Mouse (Mus musculus) lung, embryonic 14.5 days (tissue): ENCODE measurements around the gene Tpsab1. TPM values are rescaled to one million over a fixed set of nuclear protein-coding genes. Genes with fewer than 3 reads are reported as not detected.

ENCODE experiments used
- ATAC-seq: fragments of 200-750 bp; cut with Nextera tagmentation; 2 replicates; pipeline ENCODE4 v1.8.0; 2017; ENCODE audit warnings: mild to moderate bottlenecking, moderate TSS enrichment, moderate library complexity; ENCODE audit not compliant: insufficient read depth
- DNase-seq: peaks from one replicate; pipeline ENCODE4 v3.0.0-alpha.2; 2015
- H3K27ac ChIP-seq: fragments of 300-500 bp; sonication (generic); 2 replicates; pipeline ENCODE4 v1.5.1; 2014; ENCODE audit warnings: low read depth, mild to moderate bottlenecking, moderate library complexity
- H3K27me3 ChIP-seq: fragments of 300-500 bp; sonication (generic); 2 replicates; pipeline ENCODE4 v1.6.1; 2014; ENCODE audit warnings: low read length, control low read depth; ENCODE audit not compliant: insufficient read depth
- H3K36me3 ChIP-seq: fragments of 300-500 bp; sonication (generic); 2 replicates; pipeline ENCODE4 v1.6.1; 2014; ENCODE audit warnings: control low read depth; ENCODE audit not compliant: insufficient read depth
- H3K4me1 ChIP-seq: fragments of 300-500 bp; sonication (generic); 2 replicates; pipeline ENCODE4 v1.6.1; 2014; ENCODE audit warnings: antibody characterized with exemption, control low read depth; ENCODE audit not compliant: insufficient read depth
- H3K4me2 ChIP-seq: fragments of 300-500 bp; sonication (generic); 2 replicates; pipeline ENCODE4 v1.6.1; 2014; ENCODE audit warnings: mild to moderate bottlenecking
- H3K4me3 ChIP-seq: fragments of 300-500 bp; sonication (generic); 2 replicates; pipeline ENCODE4 v1.5.1; 2014; ENCODE audit warnings: low read depth, low read length
- H3K9ac ChIP-seq: fragments of 300-500 bp; sonication (generic); 2 replicates; pipeline ENCODE4 v1.6.1; 2014
- H3K9me3 ChIP-seq: fragments of 300-500 bp; sonication (generic); 2 replicates; pipeline ENCODE4 v1.6.1; 2016; ENCODE audit warnings: low read depth, low read length, control low read depth
- CTCF ChIP-seq: IDR thresholded peaks from 2 replicates; pipeline ENCODE4 v1.5.1; 2016; ENCODE audit warnings: antibody characterized with exemption, low read depth
- WGBS: fragments of 180-500 bp; shearing (Covaris S2); extraction: QIAGEN DNeasy Blood & Tissue Kit; methylation state at CpG from one replicate; pipeline ENCODE4 v1.1.7; 2014; 5-methylcytosine and 5-hydroxymethylcytosine counted together
- polyA plus RNA-seq: library from polyadenylated mRNA; unstranded; fragments of >200 nt; fragmentation: Nextera tagmentation; extraction: Ambion mirVana; gene quantifications from 2 replicates; pipeline ENCODE4 v1.2.1, GENCODE M21; 2014

Tpsab1 gene
- polyA plus RNA-seq, 1 experiment from 2014 or later: not detected

DNA sequence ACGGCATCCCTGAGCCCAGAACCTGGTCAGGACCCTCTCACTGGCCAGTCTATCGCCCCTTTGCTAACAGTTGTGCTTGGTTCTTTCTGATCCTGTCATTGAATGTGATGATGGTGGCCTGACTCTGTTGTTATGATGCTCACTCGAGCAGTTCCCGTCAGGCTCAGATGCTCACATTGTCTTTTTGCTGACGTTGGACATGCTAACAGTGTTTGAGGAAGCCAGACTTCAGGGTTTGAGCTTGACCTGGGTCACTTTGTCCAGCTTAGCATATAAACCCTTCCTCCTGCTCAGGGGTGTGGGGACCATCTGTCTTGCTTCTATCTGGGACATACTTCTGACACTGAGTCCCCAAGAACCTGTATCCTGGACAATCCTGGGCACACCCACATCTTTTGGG is 27.0 kb downstream of the Tpsab1 start, which contains the start of gene Prss29:
Gene Prss29, plus strand, starts transcription at position 301 of the 400 bp plus-strand sequence.
- no peaks in the 10 kb centered on the region for H3K9me3 ChIP-seq
- H3K27me3 ChIP-seq: no peaks in the 10 kb centered on the region
- no peak within 1 kb of the TSS for H3K27ac ChIP-seq
- H3K4me2 ChIP-seq: no peak within 1 kb of the TSS
- H3K4me1 ChIP-seq: no peaks in the 10 kb centered on the region
- no peak within 1 kb of the TSS for H3K9ac ChIP-seq
- 70% methylated on average over 5 of the region's 5 CpGs for WGBS
- DNase-seq (no peak), ATAC-seq (no peak)
- H3K4me3 ChIP-seq: no peak within 1 kb of the TSS
- H3K36me3 ChIP-seq: no peaks in the 10 kb centered on the region
- no peak for TF ChIP-seq CTCF

DNA sequence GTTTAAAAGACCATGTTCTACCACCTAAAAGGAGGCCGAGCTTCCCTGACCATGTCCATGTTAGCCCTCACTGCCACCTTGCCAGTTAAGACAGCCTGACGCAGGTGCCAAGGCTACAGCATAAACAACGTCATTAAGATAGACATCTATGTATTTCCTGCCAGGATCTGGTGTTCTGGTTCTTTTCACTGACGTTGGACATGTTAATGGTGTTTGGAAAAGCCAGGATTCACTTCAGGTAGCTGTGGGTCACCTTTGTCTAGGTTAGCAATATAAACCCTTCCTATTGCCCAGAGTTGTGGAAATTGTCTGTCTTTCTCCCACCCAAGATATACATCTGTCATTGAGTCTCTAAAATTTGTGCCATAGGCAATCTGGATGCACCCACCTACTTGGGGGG is 37.0 kb downstream of the Tpsab1 start, which contains the start of gene Prss28:
Gene Prss28, plus strand, starts transcription at position 301 of the 400 bp plus-strand sequence.
- DNase-seq: no peak
- H3K9me3 ChIP-seq: no peaks in the 10 kb centered on the region
- WGBS: 53% methylated on average over 4 of the region's 4 CpGs

DNA sequence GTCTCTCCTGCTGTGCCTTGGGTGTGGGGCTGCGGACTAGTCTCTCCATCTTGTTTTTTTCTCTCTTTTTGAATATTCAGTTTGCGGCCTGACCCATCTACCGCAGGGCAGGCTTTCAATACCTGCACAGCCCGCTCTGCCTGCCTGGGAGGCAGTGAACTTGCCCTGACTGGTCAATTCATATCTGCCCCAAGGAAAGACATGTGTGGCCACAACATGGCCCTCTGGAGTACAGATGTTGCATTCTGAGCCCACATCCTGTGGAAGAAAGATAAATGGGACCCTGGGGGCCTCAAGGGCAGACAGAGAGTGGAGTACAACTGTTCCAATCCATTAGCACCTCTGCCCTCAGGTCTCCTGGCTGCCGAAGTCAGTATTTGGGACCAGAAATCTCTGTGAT is 47.3 kb downstream of the Tpsab1 start, which contains the start of gene Prss34:
Gene Prss34, plus strand, starts transcription at position 301 of the 400 bp plus-strand sequence.
- no peak for ATAC-seq
- 0 out of 2 replicates have a peak, but pooled peaks cover 2% of the 10 kb centered on the region for H3K27me3 ChIP-seq

More for the DNA sequence above, 37.0 kb downstream of the Tpsab1 start, which contains the start of gene Prss28:
- Histone ChIP-seq H3K4me2 (no peak within 1 kb of the TSS), H3K27me3 (no peaks in the 10 kb centered on the region), H3K27ac (no peak within 1 kb of the TSS), H3K4me1 (no peaks in the 10 kb centered on the region), H3K36me3 (no peaks in the 10 kb centered on the region), H3K9ac (no peak within 1 kb of the TSS), H3K4me3 (no peak within 1 kb of the TSS)
- ATAC-seq: no peak
- no peak for TF ChIP-seq CTCF

DNA sequence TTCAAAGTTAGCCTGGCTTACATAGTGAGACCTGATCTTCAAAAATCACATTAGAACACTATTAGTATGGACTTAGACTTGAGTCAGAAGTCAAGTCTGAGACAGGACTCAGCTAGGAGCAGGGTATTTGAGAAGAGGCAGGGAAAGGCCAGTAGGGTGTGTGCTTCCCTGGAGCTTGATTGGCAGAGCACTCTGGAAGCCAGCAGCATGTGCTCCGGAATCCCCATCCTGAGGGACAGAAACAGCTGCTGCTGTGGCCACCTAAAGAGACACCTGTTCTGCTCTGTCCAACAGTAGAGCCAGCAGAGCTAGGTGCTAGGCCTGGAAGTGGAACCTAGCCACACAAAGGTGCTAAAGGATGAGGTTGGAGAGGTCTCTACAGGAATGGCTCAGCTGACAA is 51.3 kb downstream of the Tpsab1 start:
- no peaks in the 10 kb centered on the region for H3K9me3 ChIP-seq
- no peaks in the 10 kb centered on the region for H3K4me1 ChIP-seq
- WGBS: 46% methylated on average over 1 of the region's 1 CpGs
- TF ChIP-seq CTCF: no peak
- DNase-seq (no peak), ATAC-seq (no peak)
- H3K9ac ChIP-seq: no peak overlapping the region
- no peaks in the 10 kb centered on the region for H3K36me3 ChIP-seq
- H3K27me3 ChIP-seq: 0 out of 2 replicates have a peak, but pooled peaks cover 2% of the 10 kb centered on the region
- no peak overlapping the region for H3K4me3 ChIP-seq
- no peak overlapping the region for H3K27ac ChIP-seq
- H3K4me2 ChIP-seq: no peak overlapping the region

More for the DNA sequence above, 47.3 kb downstream of the Tpsab1 start, which contains the start of gene Prss34:
- no peaks in the 10 kb centered on the region for H3K4me1 ChIP-seq
- H3K4me3 ChIP-seq: no peak within 1 kb of the TSS
- no peak within 1 kb of the TSS for H3K27ac ChIP-seq
- H3K9ac ChIP-seq: no peak within 1 kb of the TSS
- no peaks in the 10 kb centered on the region for H3K9me3 ChIP-seq
- H3K4me2 ChIP-seq: no peak within 1 kb of the TSS
- TF ChIP-seq CTCF: no peak
- H3K36me3 ChIP-seq: no peaks in the 10 kb centered on the region
- no peak for DNase-seq
- 78% methylated on average over 5 of the region's 5 CpGs for WGBS

DNA sequence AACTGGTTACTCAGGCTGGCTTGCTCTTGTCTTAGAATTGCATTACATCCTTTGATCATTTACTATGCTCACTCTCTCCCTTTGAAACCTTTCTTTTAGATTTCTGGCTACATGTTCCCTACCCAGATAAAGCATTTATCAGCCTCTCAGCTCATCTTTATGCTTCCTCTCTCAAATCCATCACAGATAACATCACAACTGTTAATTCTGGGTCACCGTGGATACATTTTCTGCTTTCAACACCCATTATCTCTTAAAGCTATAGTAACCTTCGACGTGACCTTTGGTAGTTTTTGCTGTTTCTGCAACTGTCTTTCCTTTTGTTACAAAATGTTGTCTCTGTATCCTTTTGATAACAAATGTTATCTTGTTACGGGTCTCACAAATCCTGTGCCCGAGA is 51.9 kb downstream of the Tpsab1 start:
- Histone ChIP-seq H3K9me3 (no peaks in the 10 kb centered on the region), H3K4me1 (no peaks in the 10 kb centered on the region), H3K4me2 (no peak overlapping the region), H3K36me3 (no peaks in the 10 kb centered on the region), H3K4me3 (no peak overlapping the region), H3K27me3 (0 out of 2 replicates have a peak, but pooled peaks cover 2% of the 10 kb centered on the region), H3K9ac (no peak overlapping the region), H3K27ac (no peak overlapping the region)
- ATAC-seq (no peak), DNase-seq (no peak)
- WGBS: 36% methylated on average over 5 of the region's 5 CpGs
- TF ChIP-seq CTCF: no peak

Other genes with a start within 250 kb of the Tpsab1 start
- gene Telo2, start 229.6 kb downstream of the Tpsab1 start, polyA plus RNA-seq: 41.8 and 46.5 TPM in 2 replicates
- not detected in 2 replicates for gene Ptx4, start 224.8 kb downstream of the Tpsab1 start, polyA plus RNA-seq
- gene Clcn7, start 212.2 kb downstream of the Tpsab1 start, polyA plus RNA-seq: 22.3 and 23.1 TPM in 2 replicates
- 0.24 and 0.28 TPM in 2 replicates for gene Ccdc154, start 183.1 kb downstream of the Tpsab1 start, polyA plus RNA-seq
- gene Gm38655, start 170.1 kb downstream of the Tpsab1 start, polyA plus RNA-seq: 3.6 and 3.7 TPM in 2 replicates
- 28.5 and 29.2 TPM in 2 replicates for gene BC003965, start 161.0 kb downstream of the Tpsab1 start, polyA plus RNA-seq
- 5.8 TPM in 2 replicates for gene Unkl, start 157.2 kb downstream of the Tpsab1 start, polyA plus RNA-seq
- gene Gnptg, start 105.4 kb downstream of the Tpsab1 start, polyA plus RNA-seq: 36.2 and 38.3 TPM in 2 replicates
- gene Tsr3, start 105.4 kb downstream of the Tpsab1 start, polyA plus RNA-seq: 46.4 and 46.8 TPM in 2 replicates
- 0.46 and 0.93 TPM in 2 replicates for gene Baiap3, start 89.2 kb downstream of the Tpsab1 start, polyA plus RNA-seq
- gene Ube2i, start 70.9 kb downstream of the Tpsab1 start, polyA plus RNA-seq: 756 and 759 TPM in 2 replicates
- 0.45 and 0.72 TPM in 2 replicates for gene Prss34, start 47.2 kb downstream of the Tpsab1 start, polyA plus RNA-seq
- not detected in 2 replicates for gene Prss28, start 36.9 kb downstream of the Tpsab1 start, polyA plus RNA-seq
- not detected in 2 replicates for gene Prss29, start 26.9 kb downstream of the Tpsab1 start, polyA plus RNA-seq
- 1.3 and 2.4 TPM in 2 replicates for gene Tpsb2, start 20.7 kb upstream of the Tpsab1 start, polyA plus RNA-seq
- 0.25 and 0.31 TPM in 2 replicates for gene Tpsg1, start 23.7 kb upstream of the Tpsab1 start, polyA plus RNA-seq
- gene Cacna1h, start 88.2 kb upstream of the Tpsab1 start, polyA plus RNA-seq: 3.6 and 4.4 TPM in 2 replicates
- gene Tekt4, start 109.1 kb upstream of the Tpsab1 start, polyA plus RNA-seq: 0.18 and 0.20 TPM in 2 replicates
- gene Sstr5, start 151.7 kb upstream of the Tpsab1 start, polyA plus RNA-seq: 0.15 TPM in 1 of 2 replicates, not detected in the other
- 0.42 and 0.79 TPM in 2 replicates for gene Sox8, start 225.1 kb upstream of the Tpsab1 start, polyA plus RNA-seq
- 25.7 and 26.1 TPM in 2 replicates for gene Lmf1, start 233.5 kb upstream of the Tpsab1 start, polyA plus RNA-seq